Mouse (Mus musculus): Measurements from ENCODE around the gene Pdpk1. TPM values are rescaled to one million over a fixed set of nuclear protein-coding genes. Genes with fewer than 3 reads are reported as not detected.

The Pdpk1 gene
- total and polyA plus RNA-seq, 3 experiments, result 18.3 to 26.9 (median 19.0) TPM

- no peak for TF ChIP-seq USF2 (IDR thresholded peaks at IDR 0.05; ENCODE audit: borderline replicate concordance in 1 of 2, insufficient read depth in 1 of 2, low read depth in 1 of 2, low read length in 2 of 2)
- peaks cover 0 to 8% of the 10 kb centered on the region in 2 experiments; a peak in 3 of 4 replicates for H3K36me3 ChIP-seq (ENCODE audit: control insufficient read depth in 1 of 2, insufficient read depth in 2 of 2, low read length in 2 of 2)
- H3K27ac ChIP-seq (ENCODE audit: control insufficient read depth, low read depth, low read length), result no peak overlapping the region
- H3K4me3 ChIP-seq (ENCODE audit: control insufficient read depth in 1 of 2, insufficient read depth in 1 of 2, low read depth in 2 of 2, low read length in 2 of 2), result no peak overlapping the region
- H3K27me3 ChIP-seq (ENCODE audit: control insufficient read depth in 1 of 2, insufficient read depth in 2 of 2, low read length in 2 of 2), result no peaks in the 10 kb centered on the region
- peaks cover 15% of the 10 kb centered on the region for H3K79me2 ChIP-seq (ENCODE audit: control insufficient read depth, insufficient read depth, low read length, poor library complexity)
- no peaks in the 10 kb centered on the region for H3K9me3 ChIP-seq (replicated peaks; ENCODE audit: insufficient read depth, low read length)
- peaks cover 2 to 4% of the 10 kb centered on the region in 2 experiments; a peak in 2 of 4 replicates for H3K4me1 ChIP-seq (ENCODE audit: control insufficient read depth in 1 of 2, insufficient read depth in 2 of 2, low read length in 2 of 2)
- DNase-seq (ENCODE audit: low read depth, low spot score), result no peak
- H3K9ac ChIP-seq (ENCODE audit: control insufficient read depth, low read depth, low read length, poor library complexity, severe bottlenecking), result no peak overlapping the region
Measured at GRCm38 (mm10) chr17:24068271-24068670, 82.5 kb downstream of the Pdpk1 start.

DNA sequence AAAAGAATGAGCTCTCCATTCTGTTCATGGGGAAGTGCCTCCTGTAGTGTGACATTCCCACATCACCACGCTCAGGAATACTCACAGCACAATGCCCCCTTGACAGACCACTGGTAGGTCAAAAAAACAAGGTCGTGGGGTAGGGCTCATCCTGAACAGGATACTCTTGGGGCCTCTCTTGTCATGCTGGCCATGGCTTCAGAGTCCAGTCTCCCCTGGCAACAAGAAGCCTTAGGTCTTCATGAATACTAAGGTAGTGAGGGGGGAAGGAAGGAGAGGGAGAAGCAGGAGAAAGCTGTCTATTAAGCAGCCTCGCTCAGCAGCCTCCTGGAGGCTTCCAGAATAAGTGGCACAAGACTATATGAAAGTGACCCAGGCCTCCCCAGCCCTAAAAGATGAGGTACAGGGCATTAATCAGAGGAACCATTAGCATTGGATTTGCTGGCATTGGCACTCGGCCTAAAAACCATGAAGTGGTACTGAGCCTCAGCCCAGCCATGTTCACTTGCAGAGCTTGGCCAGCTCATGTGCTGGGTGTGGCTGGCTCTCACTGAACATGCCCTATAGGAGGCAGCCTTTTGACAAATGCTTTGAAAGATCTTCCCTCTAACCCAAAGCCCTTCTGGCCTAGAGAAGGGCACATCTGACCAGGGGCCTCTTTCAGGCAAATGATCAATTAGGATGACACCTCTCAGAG is 88.1 kb downstream of the Pdpk1 start:
- TF ChIP-seq GABPA (IDR thresholded peaks at IDR 0.05; ENCODE audit: low read depth, low read length), result no peak
- no peak for TF ChIP-seq CHD1 (IDR thresholded peaks at IDR 0.05; ENCODE audit: low read depth, low read length)
- Histone ChIP-seq H3K9me3 (replicated peaks; ENCODE audit: insufficient read depth, low read length) (no peaks in the 10 kb centered on the region), H3K9ac (ENCODE audit: control insufficient read depth, low read depth, low read length, poor library complexity, severe bottlenecking) (no peak overlapping the region), H3K27ac (ENCODE audit: control insufficient read depth, low read depth, low read length) (no peak overlapping the region), H3K27me3 (ENCODE audit: control insufficient read depth in 1 of 2, insufficient read depth in 2 of 2, low read length in 2 of 2) (no peaks in the 10 kb centered on the region), H3K36me3 (ENCODE audit: control insufficient read depth in 1 of 2, insufficient read depth in 2 of 2, low read length in 2 of 2) (no peaks in the 10 kb centered on the region; a peak in 1 of 4 replicates), H3K4me3 (ENCODE audit: control insufficient read depth in 1 of 2, insufficient read depth in 1 of 2, low read depth in 2 of 2, low read length in 2 of 2) (no peak overlapping the region), H3K79me2 (ENCODE audit: control insufficient read depth, insufficient read depth, low read length, poor library complexity) (no peaks in the 10 kb centered on the region), H3K4me1 (ENCODE audit: control insufficient read depth in 1 of 2, insufficient read depth in 2 of 2, low read length in 2 of 2) (no peaks in the 10 kb centered on the region)
- no peak for DNase-seq (ENCODE audit: low read depth, low spot score)

GRCm38 (mm10) chr17:24057730-24058245 is 92.9 kb downstream of the Pdpk1 start:
- Histone ChIP-seq H3K4me1 (ENCODE audit: control insufficient read depth in 1 of 2, insufficient read depth in 2 of 2, low read length in 2 of 2) (no peaks in the 10 kb centered on the region), H3K27ac (ENCODE audit: control insufficient read depth, low read depth, low read length) (no peak overlapping the region), H3K9me3 (replicated peaks; ENCODE audit: insufficient read depth, low read length) (no peaks in the 10 kb centered on the region), H3K36me3 (ENCODE audit: control insufficient read depth in 1 of 2, insufficient read depth in 2 of 2, low read length in 2 of 2) (no peaks in the 10 kb centered on the region; a peak in 1 of 4 replicates), H3K27me3 (ENCODE audit: control insufficient read depth in 1 of 2, insufficient read depth in 2 of 2, low read length in 2 of 2) (no peaks in the 10 kb centered on the region), H3K4me3 (ENCODE audit: control insufficient read depth in 1 of 2, insufficient read depth in 1 of 2, low read depth in 2 of 2, low read length in 2 of 2) (no peak overlapping the region), H3K79me2 (ENCODE audit: control insufficient read depth, insufficient read depth, low read length, poor library complexity) (no peaks in the 10 kb centered on the region), H3K9ac (ENCODE audit: control insufficient read depth, low read depth, low read length, poor library complexity, severe bottlenecking) (no peak overlapping the region)
- no peak for DNase-seq (ENCODE audit: low read depth, low spot score)
- TF ChIP-seq POLR2AphosphoS5 (IDR thresholded peaks at IDR 0.05; ENCODE audit: borderline replicate concordance, low read depth, low read length) (no peak), MAFK (IDR thresholded peaks at IDR 0.05; ENCODE audit: borderline replicate concordance, low read depth, low read length) (no peak), TAL1 (IDR thresholded peaks at IDR 0.05; ENCODE audit: low read length) (no peak), RAD21 (IDR thresholded peaks at IDR 0.05; ENCODE audit: low read depth, low read length) (no peak), MYB (IDR thresholded peaks at IDR 0.05; ENCODE audit: low read depth, low read length) (no peak), UBTF (IDR thresholded peaks at IDR 0.05; ENCODE audit: borderline replicate concordance, insufficient read depth, low read depth, low read length) (no peak), GATA1 (IDR thresholded peaks at IDR 0.05; ENCODE audit: low read depth, low read length) (no peak), ZMIZ1 (IDR thresholded peaks at IDR 0.05; ENCODE audit: low read depth, low read length) (no peak)
